Mouse (Mus musculus): ENCODE measurements at regions not wholly inside any gene's neighbourhood (a gene's known extent, or its start where the extent isn't known, plus 50 kb on each side); places are given as distances from the start of the nearest gene placed in this dataset.

DNA sequence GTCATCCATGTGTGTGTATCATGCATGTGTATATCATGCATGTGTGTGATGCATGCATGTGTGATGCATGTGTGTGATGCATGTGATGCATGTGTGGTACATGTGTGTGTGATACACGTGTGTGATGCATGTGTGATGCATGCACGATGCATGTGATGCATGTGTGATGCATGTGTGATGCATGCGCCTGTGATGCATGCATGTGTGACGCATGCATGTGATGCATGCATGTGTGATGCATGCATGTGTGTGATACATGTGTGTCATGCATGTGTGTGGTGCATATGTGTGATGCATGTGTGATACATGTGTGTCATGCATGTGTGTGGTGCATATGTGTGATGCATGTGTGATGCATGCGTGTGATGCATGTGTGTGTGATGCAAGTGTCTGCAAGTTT, 108.1 kb upstream of the Zfp217 start:
- H3K27ac ChIP-seq, result no peak overlapping the region
- H3K9ac ChIP-seq, result no peak overlapping the region
- no peaks in the 10 kb centered on the region for H3K36me3 ChIP-seq
- ATAC-seq (replicated peaks; ENCODE audit: low FRiP score), result no peak
- peaks cover 13% of the 10 kb centered on the region for H3K4me1 ChIP-seq
- H3K4me3 ChIP-seq (replicated peaks), result no peak overlapping the region
- no peak overlapping the region for H3K4me2 ChIP-seq
- WGBS, result 94% methylated on average over 5 of the region's 5 CpGs
- H3K9me3 ChIP-seq (replicated peaks), result no peaks in the 10 kb centered on the region
- no peaks in the 10 kb centered on the region for H3K27me3 ChIP-seq

DNA sequence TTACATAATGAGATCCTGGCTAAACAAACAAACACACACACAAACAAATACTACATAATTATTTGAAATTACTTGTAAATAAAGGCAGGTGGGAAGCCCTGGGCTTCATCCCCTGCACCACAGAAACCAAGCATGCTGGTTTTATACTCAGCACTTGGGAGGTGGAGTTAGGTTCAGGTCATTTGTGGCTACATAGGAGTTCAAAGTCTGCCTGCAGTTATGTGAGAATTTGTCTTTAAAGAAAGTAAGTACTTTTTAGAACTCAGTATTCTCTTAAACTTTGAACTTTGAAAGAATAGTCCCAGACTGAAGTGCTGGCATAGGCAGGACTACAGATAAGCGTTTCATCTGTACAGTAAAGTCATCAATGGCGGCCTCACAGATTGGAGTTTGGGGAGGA, 107.6 kb upstream of the Zfp217 start:
- no peak overlapping the region for H3K9ac ChIP-seq
- no peaks in the 10 kb centered on the region for H3K36me3 ChIP-seq
- no peak overlapping the region for H3K4me3 ChIP-seq (replicated peaks)
- no peak overlapping the region for H3K27ac ChIP-seq
- H3K4me1 ChIP-seq, result peaks cover 13% of the 10 kb centered on the region
- no peak overlapping the region for H3K4me2 ChIP-seq
- WGBS, result 93% methylated on average over 2 of the region's 2 CpGs
- H3K27me3 ChIP-seq, result no peaks in the 10 kb centered on the region
- ATAC-seq (replicated peaks; ENCODE audit: low FRiP score), result no peak
- H3K9me3 ChIP-seq (replicated peaks), result no peaks in the 10 kb centered on the region

DNA sequence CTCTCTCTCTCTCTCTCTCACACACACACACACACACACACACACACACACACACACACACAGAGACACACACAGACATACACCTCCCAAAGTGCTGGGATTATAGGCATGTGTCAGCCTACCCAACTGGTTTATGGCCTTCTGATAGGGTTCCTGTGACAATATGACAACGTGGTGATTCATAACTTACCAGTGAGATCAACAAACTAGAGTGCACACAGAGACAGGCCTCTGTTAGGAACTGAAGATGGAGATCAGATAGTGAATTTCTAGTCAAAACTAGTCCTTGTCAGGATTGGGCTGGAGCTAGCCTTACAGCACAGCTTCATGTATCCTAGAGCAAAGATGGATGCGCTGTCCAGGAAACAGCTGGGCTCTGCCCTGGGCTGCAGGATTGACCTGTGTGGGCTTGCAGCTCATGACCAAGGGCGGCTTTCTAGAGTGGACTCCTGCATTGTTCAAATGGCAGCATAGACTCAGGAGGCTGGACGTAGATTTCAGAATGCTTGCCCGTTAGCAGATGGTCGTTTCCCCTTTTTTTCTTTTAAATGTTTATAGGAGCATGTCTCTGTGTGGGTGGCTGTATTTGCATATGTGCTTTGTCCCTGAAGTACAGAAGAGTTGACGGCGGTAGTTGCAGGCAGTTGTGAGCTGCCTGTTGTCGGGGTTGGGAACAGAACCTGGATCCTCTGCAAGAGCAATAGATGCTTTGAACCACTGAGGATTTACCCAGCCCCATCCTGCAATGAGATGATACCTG, 106.0 kb upstream of the Zfp217 start:
- Histone ChIP-seq H3K4me2 (no peak overlapping the region), H3K9me3 (replicated peaks) (no peaks in the 10 kb centered on the region), H3K27me3 (no peaks in the 10 kb centered on the region), H3K9ac (no peak overlapping the region), H3K4me3 (replicated peaks) (no peak overlapping the region), H3K36me3 (no peaks in the 10 kb centered on the region), H3K27ac (no peak overlapping the region), H3K4me1 (peaks cover 13% of the 10 kb centered on the region)
- 71% methylated on average over 9 of the region's 9 CpGs for WGBS
- no peak for ATAC-seq (replicated peaks; ENCODE audit: low FRiP score)

DNA sequence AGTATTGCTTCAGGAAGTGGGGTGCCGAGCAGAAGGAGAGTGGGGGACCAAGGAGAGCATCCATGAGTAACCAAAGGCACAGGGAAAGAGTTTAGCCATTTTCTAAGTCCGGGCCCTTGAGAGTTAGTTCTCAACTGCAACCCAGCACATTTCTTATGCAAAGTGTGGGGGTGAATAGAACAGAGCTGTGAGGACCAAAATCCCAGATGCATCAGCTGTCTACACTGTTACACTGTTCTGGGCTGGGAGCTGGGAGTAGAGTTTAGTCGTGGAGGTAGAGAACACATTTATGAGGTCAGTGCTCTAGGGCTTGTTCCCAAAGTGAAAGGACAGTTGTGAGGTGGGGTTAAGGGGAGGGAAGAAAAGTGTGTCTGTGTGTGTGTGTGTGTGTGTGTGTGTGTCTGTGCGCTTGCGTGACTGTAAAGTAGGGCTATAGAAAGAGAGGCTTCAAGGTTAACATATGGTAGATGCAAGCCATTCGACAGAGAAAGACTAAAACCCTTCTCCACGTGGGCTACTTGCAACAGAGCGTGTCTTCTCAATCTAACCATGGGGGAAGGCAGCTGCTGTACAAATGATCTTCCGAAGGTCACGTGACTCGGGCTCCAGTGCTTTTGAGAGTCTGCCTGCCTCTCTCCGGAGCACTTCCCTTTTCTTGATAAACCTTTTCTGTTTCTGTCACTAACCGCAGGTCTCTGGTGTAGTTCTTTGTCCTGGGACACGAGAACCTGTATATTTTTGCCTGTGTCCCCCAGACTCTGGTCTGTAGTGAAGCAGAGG, 104.5 kb upstream of the Zfp217 start:
- Histone ChIP-seq H3K9me3 (replicated peaks) (no peaks in the 10 kb centered on the region), H3K36me3 (no peaks in the 10 kb centered on the region), H3K27me3 (no peaks in the 10 kb centered on the region), H3K27ac (0 out of 2 replicates have a peak overlapping the region, but pooled peaks have one; percentile 13), H3K4me3 (replicated peaks) (no peak overlapping the region), H3K9ac (no peak overlapping the region), H3K4me2 (no peak overlapping the region), H3K4me1 (peaks cover 13% of the 10 kb centered on the region)
- 0 out of 2 replicates have a peak, but pooled peaks have one; percentile 29 for ATAC-seq (replicated peaks; ENCODE audit: low FRiP score)
- 58% methylated on average over 14 of the region's 14 CpGs for WGBS

DNA sequence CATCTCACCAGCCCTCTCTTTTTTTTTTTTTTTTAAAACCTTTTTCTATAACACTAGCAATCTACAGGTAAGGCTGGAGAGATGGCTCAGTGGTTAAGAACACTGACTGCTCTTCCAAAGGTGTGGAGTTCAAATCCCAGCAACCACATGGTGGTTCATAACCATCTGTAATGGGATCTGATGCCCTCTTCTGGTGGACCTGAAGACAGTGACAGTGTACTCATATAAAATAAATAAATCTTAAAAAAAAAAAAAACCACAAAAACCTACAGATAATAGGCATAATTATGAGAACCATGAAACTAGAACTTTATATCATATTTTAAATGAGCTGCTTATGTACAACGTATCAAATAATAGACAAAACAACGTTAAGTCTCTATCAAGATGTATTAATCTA, 102.8 kb upstream of the Zfp217 start:
- no peak for ATAC-seq (replicated peaks; ENCODE audit: low FRiP score)
- H3K4me2 ChIP-seq, result no peak overlapping the region
- H3K4me3 ChIP-seq (replicated peaks), result no peak overlapping the region
- no peaks in the 10 kb centered on the region for H3K36me3 ChIP-seq
- peaks cover 25% of the 10 kb centered on the region for H3K4me1 ChIP-seq
- no peaks in the 10 kb centered on the region for H3K27me3 ChIP-seq
- no peak overlapping the region for H3K27ac ChIP-seq
- H3K9me3 ChIP-seq (replicated peaks), result no peaks in the 10 kb centered on the region
- whole genome bisulfite sequencing, result 93% methylated on average over 2 of the region's 2 CpGs
- no peak overlapping the region for H3K9ac ChIP-seq

DNA sequence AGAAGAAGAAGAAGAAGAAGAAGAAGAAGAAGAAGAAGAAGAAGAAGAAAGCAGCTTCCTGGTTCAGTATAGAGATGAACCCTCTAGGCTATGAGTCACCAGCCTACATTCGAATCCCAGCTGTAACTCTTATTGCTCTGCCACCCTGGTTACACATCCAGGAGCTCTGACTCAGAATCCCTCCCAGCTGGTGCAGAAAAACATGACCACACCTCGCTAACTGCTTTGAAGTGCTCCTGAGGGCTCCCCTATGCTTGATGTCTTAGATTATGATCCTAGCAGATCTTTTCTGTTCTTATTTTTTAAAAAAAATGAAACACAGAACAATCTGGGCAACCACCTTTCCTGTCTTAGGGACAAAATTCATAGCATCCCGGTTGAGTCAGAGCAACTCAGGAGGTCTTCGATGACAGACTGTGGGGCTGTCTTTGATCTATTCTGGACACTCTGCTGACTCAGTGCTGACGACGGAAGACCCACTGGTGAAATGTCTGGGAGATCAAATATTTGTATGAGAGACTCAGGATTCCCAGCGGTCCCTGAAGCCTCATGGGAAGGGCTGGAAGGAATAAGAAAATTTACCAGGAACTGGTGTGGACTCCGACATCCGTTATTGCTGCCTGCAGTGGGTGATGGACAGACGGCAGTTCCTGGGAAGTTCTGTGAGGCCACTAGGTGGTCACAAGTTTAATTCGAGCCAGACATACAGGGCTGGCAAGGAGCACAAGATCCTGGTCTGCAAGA, 100.0 kb upstream of the Zfp217 start:
- Histone ChIP-seq H3K4me2 (no peak overlapping the region), H3K9me3 (replicated peaks) (no peaks in the 10 kb centered on the region), H3K36me3 (no peaks in the 10 kb centered on the region), H3K27ac (no peak overlapping the region), H3K9ac (no peak overlapping the region), H3K4me3 (replicated peaks) (no peak overlapping the region), H3K27me3 (no peaks in the 10 kb centered on the region), H3K4me1 (peaks cover 34% of the 10 kb centered on the region)
- 63% methylated on average over 11 of the region's 11 CpGs for WGBS
- no peak for ATAC-seq (replicated peaks; ENCODE audit: low FRiP score)

DNA sequence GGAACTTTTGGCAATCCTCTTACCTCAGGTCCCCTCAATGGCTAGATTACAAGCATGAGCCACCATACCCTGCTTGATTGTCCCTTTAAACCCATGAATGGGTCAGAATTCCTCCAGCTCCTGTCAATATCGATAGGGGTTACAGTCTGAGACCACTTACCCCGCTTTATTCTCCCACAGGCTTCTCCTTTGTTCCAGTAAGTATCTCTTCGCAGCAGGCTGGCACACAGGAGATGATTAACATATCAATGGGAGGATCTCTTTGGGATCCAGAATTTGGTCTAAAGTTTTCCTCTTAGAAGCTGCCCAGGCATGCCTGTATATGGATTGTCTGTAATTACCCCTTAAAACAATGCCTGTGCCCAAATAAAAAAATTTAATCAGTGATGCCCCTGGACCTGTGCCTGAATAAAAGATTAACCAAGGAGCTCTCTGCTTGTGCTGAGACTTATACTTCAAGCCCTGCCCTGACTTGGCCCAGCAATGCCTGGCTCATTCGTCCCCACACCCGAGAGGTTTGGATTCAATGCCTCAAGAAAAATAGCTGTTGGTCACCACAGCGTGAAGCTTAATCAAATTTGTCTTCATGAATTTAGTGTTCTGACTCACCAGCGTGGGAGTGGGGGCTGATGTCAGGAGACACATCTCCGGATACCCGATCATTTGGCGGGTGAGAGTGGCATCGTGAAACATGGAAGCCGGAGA, 97.9 kb upstream of the Zfp217 start:
- Histone ChIP-seq H3K36me3 (no peaks in the 10 kb centered on the region), H3K4me3 (replicated peaks) (no peak overlapping the region), H3K4me1 (peaks cover 26% of the 10 kb centered on the region), H3K9me3 (replicated peaks) (no peaks in the 10 kb centered on the region), H3K9ac (no peak overlapping the region), H3K27me3 (no peaks in the 10 kb centered on the region), H3K4me2 (peak overlapping the region; percentile 17), H3K27ac (peak overlapping the region; percentile 41; the same call in 1 of the 2 replicates)
- 25% methylated on average over 12 of the region's 12 CpGs for WGBS
- peak; percentile 52; the same call in 1 of the 2 replicates for ATAC-seq (replicated peaks; ENCODE audit: low FRiP score)

DNA sequence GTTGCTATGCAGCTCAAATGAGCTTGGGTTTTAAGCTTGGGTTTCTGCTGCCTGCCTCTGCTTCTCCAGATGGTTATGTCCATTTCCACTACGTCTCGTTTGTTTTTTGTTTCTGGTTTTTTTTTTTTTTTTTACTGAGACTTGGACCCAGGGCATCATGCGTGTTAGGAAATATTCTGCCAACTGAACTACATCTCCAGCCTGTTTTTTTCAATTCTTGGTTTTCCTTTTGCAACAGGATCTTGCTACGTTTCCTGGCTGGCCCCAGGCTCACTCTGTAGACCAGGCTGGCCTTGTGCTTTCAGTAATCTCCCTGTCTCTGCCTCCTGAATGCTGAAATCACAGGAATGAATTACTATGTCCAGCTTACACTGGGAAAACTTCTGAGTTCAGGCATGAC, 96.2 kb upstream of the Zfp217 start:
- no peak overlapping the region for H3K9ac ChIP-seq
- H3K27ac ChIP-seq, result no peak overlapping the region
- no peaks in the 10 kb centered on the region for H3K9me3 ChIP-seq (replicated peaks)
- 65% methylated on average over 4 of the region's 4 CpGs for WGBS
- no peak overlapping the region for H3K4me3 ChIP-seq (replicated peaks)
- no peak overlapping the region for H3K4me2 ChIP-seq
- no peaks in the 10 kb centered on the region for H3K36me3 ChIP-seq
- peaks cover 26% of the 10 kb centered on the region for H3K4me1 ChIP-seq
- no peaks in the 10 kb centered on the region for H3K27me3 ChIP-seq
- no peak for ATAC-seq (replicated peaks; ENCODE audit: low FRiP score)

DNA sequence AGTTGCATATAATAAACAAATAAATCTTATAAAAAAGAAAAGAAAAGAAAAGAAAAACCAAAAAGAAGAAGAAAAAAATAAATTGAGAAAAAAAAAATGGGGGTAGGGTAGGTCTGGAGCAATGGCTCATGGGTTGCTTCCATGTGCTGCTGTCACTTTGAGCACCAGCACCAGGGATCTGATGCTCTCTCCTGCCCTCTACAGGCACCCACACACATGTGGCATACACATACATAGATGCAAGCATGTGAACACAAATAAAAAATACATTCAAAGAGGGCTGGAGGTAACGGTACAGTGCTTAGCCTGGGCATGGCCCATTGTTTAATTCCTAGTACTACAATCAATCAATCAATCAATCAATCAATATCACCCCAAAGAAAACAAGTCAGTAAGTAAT, 90.1 kb upstream of the Zfp217 start:
- Histone ChIP-seq H3K4me2 (no peak overlapping the region), H3K4me1 (peaks cover 8% of the 10 kb centered on the region; the same call in 1 of the 2 replicates), H3K4me3 (replicated peaks) (no peak overlapping the region), H3K27ac (no peak overlapping the region), H3K36me3 (no peaks in the 10 kb centered on the region), H3K9ac (no peak overlapping the region), H3K27me3 (no peaks in the 10 kb centered on the region), H3K9me3 (replicated peaks) (no peaks in the 10 kb centered on the region)
- no peak for ATAC-seq (replicated peaks; ENCODE audit: low FRiP score)
- 78% methylated on average over 1 of the region's 1 CpGs for WGBS

DNA sequence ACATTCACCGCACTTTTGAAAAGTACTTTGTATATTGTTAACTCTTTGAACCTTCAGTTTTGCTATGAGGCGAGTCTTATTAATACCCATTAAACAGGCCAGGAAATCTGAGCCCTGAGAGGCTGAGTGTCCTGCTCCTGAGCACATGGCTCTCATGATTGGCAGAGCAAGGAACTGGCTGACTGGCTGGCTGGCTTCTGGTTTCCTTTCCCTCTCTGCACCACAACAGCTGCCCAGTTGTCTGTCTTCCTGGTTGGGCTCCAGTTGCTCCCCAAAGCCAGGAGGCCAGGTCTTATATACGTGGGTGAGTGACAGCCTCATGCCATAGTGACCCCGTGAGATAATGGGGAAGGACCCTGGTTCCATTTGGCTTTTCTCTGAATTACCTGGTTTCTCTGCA, 85.5 kb upstream of the Zfp217 start:
- Histone ChIP-seq H3K4me2 (no peak overlapping the region), H3K27me3 (no peaks in the 10 kb centered on the region), H3K4me1 (peaks cover 8% of the 10 kb centered on the region; the same call in 1 of the 2 replicates), H3K36me3 (no peaks in the 10 kb centered on the region), H3K9ac (no peak overlapping the region), H3K9me3 (replicated peaks) (no peaks in the 10 kb centered on the region), H3K4me3 (replicated peaks) (no peak overlapping the region), H3K27ac (no peak overlapping the region)
- WGBS, result 49% methylated on average over 4 of the region's 4 CpGs
- no peak for ATAC-seq (replicated peaks; ENCODE audit: low FRiP score)

DNA sequence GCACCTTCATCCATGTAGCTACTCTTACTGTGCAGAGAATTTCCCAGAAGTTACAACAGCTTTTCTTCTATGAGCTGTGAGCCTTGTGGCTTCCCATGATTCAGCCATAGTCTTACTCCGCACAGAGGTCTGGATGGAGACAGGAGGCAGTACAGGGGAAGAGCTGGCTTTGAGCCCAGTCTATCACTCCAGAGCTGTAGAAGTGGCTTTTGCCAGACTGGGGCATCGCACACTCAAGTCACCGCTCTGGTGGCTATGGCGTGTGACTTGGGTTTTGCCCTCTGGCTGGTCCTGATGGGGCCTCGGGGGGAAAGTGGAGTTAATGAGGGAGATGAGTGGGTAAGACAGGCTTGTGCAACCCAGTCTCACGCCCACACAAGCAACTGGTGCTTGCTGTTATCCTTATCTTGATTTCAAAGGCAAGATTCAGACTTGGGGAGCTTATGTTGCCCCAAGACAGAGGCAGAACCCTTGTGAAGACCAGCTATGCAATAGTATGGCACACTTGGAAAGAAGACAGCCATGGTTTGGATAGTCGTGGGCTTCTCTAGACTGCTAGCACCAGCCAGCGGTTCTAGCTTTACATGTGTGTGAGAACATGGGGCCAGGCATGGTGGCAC, 81.7 kb upstream of the Zfp217 start:
- H3K9ac ChIP-seq, result no peak overlapping the region
- 85% methylated on average over 8 of the region's 8 CpGs for WGBS
- H3K4me2 ChIP-seq, result no peak overlapping the region
- no peak for ATAC-seq (replicated peaks; ENCODE audit: low FRiP score)
- peaks cover 5% of the 10 kb centered on the region; the same call in 1 of the 2 replicates for H3K4me1 ChIP-seq
- no peaks in the 10 kb centered on the region for H3K9me3 ChIP-seq (replicated peaks)
- H3K27ac ChIP-seq, result no peak overlapping the region
- H3K36me3 ChIP-seq, result no peaks in the 10 kb centered on the region
- no peaks in the 10 kb centered on the region for H3K27me3 ChIP-seq
- H3K4me3 ChIP-seq (replicated peaks), result no peak overlapping the region
